Mouse (Mus musculus): Measurements from ENCODE around the gene Kif26b.

Kif26b gene

DNA sequence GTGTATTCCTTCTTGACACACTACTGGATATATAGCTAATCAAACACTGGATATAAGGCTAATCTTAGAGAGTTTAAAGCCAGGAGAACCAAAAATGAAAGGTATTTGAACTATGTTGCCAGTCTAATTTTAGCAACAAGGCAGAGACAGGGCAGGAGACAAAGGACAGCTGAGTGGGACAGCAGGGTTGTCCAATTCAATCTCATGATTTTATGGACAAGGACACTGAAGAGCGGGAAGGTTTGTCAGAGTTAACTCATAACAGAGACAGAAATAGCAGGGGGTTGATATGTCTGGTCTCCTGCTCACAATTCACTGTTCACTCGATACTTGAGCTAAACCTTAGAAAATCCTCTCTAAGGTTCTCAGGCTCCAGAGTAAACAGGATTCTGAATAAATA, 187.5 kb downstream of the Kif26b start:
- DNase-seq (ENCODE audit: low read depth, low spot score) = no peak

DNA sequence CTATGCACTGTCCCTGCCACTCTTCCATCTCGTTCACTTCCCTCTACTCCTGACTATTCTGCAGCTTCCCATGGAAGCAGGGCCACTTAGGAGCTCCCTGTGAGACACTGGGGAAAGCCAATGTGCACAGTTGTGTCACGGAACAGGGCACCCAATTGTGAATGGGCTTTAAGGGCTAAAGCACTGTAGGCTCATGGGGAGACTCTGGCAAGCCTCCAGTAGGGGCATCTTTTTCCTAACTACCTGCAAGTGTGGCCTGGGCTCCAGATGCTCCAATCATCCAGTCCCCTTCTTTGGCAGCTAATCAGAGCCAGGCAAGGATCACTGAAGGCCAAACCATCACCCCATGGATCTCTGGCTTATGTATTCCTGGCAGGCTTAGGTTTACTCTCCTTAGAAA, 191.9 kb downstream of the Kif26b start:
- DNase-seq (ENCODE audit: low read depth, low spot score) = no peak

GRCm38 (mm10) chr1:178722793-178723192, 193.9 kb downstream of the Kif26b start:
- no peak for DNase-seq (ENCODE audit: low read depth, low spot score)

DNA sequence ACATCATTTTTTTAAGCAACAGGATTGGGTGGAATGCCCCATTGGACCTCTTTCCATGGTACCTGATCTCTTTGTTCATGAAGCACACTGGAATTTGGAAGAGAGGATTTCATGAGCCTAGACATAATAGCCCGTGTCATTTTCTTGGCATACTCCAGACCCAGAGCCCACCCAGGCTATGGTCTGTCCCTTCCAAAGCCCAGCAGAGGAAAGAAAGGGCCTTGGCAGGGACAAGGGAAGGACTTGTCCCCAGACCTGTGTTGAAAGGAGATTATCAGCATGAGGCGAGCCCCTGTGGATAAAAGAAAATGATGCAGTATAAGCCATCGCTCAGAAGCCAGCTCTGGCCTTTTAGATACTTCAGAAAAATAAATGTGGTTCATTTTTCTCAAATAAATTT, 196.6 kb downstream of the Kif26b start:
- DNase-seq (ENCODE audit: low read depth, low spot score) = no peak

DNA sequence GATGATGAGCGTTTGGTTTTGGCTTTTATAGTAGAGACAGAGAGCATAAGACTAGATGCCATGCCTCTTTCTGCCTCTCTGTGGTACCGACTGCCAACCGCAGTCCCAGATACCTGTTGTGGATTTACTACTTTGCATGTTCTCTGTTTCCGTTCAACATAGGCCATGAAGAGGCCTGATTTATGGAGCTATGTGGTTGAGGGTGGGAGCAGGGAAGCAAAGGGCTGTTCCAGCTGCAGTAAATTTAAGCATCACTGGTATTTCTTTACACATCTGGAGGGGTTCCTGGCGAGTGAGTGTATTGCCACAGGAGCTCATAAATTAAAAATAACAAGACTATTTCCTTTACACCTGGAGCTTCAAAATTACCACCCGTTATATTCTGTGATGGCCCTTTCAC, 199.3 kb downstream of the Kif26b start:
- no peak for DNase-seq (ENCODE audit: low read depth, low spot score)

- no peak for DNase-seq (ENCODE audit: low read depth, low spot score)
These were observed 201.3 kb downstream of the Kif26b start for GRCm38 (mm10) chr1:178730271-178730670.

DNA sequence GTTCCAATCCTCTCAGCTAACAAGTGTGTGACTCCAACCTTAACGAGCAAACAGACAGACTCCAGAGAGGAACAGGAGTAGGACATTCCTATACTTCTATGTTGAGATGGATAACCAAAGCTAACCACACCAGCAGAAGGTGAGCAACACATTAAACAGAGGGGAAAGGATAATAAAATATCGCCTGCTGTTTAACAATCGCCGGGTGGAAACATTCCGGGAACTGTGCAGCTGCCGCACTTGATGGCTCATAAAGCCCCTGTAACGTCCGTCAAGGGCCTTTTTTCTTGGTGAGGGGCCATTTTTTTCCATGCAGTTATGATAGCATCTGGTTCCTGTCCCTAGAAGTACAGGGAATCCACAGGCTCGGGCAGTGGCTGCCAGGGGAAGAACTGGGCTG, 204.1 kb downstream of the Kif26b start:
- DNase-seq (ENCODE audit: low read depth, low spot score) = no peak

GRCm38 (mm10) chr1:178734576-178734975, 205.7 kb downstream of the Kif26b start:
- no peak for DNase-seq (ENCODE audit: low read depth, low spot score)

GRCm38 (mm10) chr1:178736931-178737330, 208.0 kb downstream of the Kif26b start:
- no peak for DNase-seq (ENCODE audit: low read depth, low spot score)

- no peak for DNase-seq (ENCODE audit: low read depth, low spot score)
These were observed 214.9 kb downstream of the Kif26b start for GRCm38 (mm10) chr1:178743820-178744219.

DNA sequence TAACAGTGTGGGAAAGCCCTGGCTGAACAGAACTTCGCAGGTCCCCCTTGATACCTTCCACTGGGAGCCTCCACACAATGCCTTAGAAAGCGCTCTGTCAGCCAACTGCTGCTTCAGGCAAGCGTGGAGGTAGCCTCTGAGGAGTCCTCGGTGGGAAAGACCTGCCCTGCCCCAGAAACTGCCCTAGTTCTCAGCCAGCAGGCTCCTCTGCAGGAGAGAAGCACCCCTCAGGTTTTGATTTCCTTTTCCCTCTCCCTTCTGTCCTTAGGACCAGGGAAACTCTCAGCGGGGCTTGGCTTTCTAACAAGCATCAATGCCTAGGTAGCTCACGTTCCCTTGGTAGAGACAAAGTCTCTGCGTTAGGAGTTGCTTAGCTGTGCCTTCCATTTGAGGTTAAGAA, 215.6 kb downstream of the Kif26b start:
- DNase-seq (ENCODE audit: low read depth, low spot score) = no peak

GRCm38 (mm10) chr1:178744961-178745360, 216.0 kb downstream of the Kif26b start:
- no peak for DNase-seq (ENCODE audit: low read depth, low spot score)

DNA sequence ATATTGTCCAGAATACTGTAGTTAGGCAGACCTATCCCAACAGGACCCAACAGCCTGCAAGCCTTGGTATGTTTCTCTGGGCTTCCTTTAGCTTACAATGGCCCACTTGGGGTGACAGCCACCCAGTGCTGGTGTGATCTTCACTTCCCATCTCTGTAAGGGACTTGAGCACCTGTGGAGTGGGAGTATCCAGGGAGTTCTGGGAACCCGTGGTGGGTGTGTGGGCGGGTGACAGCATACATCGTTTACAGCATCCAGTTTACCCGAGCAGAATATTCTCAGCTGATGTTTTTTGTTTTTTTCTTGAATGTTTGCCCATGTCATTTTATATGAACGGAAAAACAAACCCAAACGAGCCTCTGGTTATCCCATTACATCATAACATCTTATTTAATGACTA, 216.5 kb downstream of the Kif26b start:
- no peak for DNase-seq (ENCODE audit: low read depth, low spot score)

DNA sequence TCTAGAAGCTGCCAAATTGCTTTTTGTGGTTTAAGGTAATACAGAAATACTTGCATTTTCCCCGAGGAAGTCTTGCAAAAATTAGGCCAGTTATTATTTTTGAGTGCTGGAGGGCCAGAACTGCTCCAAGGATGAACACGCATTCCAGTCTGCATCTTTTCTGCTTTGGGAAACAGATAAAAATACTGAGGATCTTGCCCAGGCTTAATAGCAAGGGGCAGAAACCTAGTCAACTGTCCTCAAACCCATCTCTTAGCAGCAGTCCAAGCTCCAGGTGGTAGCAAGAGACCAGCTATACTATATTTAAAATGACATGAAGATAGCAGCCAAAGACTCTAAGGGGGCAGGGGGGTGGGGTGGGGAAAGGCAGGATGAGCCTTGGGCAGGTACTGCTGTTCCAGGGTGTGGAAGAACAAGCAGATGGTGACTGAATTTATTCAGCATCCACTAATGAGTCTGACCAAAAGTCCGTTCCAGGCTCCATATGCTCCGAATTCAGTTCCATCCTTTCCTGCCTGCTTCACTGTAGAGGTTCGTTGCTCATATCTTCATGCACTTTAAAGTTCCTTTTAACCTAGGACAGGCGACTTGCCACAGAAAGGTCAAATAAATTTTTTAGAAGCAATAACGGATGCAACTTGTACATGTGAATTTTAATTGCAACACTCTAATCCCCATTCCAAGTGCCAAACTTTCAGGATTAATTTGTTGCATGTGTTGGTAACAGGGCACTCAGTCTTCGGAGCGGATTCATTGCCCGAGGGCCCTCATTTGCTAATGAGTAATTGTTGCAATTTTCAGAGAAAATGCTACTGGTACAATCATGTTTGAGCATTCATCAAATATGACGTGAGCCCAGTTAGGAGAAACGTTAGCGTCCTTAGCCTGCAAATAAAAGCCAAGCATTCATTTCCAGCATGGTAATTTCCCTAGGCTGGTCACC, 218.6 kb downstream of the Kif26b start:
- DNase-seq (ENCODE audit: low read depth, low spot score) = no peak

DNA sequence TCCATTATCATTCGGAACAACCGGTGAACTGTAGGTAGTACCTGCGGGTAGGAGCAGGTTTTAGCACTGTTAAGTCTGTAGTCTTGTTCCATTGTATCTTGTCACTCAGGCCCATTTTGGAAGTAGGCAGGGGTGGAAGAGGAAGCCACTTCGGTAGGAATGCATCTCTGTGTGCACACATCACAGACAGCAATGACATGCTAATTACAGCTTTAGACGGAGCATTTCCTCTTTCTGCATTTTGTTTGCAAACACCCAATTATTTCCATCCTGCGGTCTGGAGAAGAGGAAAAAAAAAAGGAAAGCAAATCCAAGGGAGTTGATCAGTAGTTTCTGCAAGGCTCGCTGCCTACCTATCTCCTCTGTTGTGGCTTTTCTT, 219.3 kb downstream of the Kif26b start:
- DNase-seq (ENCODE audit: low read depth, low spot score) = no peak

DNA sequence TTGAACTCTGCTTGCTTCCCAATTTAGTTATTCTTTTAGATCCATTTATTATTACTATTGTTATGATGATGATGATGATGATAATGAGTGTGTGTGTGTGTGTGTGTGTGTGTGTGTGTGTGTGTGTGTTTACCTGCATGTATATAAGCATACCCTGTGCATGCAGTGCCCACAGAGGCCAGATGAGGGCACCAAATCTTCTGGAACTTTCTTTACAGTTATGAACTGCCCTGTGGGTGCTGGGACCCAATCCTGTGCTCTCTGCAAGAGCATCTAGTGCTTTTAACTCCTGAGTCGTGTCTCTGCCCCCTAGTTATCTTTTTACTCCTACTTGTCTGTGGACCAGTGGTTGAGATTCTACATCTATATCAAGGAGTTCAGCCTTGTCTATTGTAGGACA, 219.7 kb downstream of the Kif26b start:
- no peak for DNase-seq (ENCODE audit: low read depth, low spot score)

DNA sequence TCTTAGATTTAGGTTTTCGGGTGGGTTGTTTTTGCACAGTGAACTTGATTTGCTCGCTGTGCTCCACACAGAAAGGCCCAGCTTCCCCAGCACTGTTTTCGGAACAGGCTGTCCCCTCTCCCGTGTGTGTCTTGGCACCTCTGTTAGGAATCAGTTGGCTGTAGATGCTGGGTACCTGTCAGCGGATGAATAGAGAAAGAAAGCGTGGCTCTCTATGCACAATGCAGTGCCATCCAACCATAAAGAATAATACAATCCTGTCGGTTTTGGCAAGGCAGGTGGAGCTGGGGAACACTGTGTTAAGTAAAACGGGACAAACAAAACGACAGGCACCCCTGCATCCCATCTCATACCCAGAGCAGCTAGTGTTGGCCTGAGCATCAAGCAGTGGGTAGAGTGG, 220.9 kb downstream of the Kif26b start:
- DNase-seq (ENCODE audit: low read depth, low spot score) = no peak

GRCm38 (mm10) chr1:178758441-178758840, 229.5 kb downstream of the Kif26b start:
- DNase-seq (ENCODE audit: low read depth, low spot score) = no peak

DNA sequence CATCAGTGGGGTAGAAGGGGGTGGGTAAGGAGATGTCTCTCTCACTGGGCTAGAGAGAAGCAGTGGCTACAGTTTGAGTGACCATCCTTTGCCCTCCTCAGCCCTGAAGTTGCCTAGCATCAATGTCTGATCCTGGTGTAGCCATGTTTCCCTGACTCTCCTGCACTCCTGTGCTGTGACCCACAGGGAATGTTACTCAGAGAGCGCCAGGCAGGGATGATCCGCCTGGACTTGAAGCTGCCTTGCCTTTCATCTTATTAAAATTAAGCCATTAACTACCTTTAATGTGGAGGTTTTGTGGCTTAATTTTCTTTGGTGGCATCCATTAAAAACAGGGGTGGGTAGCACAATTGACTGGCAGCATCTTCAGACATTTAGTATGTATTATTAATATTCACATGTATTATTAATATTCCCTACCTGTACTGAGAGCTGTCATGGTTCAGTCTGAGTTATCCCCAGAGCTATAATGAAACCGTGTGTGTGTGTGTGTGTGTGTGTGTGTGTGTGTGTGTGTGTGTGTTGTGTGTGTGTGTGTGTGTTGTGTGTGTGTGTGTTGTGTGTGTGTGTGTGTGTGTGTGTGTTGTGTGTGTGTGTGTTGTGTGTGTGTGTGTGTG, 233.3 kb downstream of the Kif26b start:
- DNase-seq (ENCODE audit: low read depth, low spot score) = no peak

DNA sequence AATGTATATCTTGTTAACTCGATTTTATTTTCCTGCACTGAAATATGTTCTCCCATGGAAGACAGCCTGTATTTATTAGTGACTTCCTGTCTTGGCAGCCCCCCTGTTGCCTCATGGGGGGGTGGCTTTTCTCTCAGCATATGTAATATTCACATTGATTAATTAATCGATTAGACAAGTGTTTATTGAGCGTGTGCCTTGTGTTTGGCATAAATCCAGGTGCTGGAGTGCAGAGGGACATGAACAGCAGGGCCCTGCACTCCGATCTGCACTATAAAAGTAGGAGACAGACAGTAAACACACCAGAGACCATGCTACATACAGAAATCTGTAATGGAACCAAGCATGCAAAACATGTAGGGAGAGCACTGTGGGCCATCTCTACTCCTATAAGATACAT, 236.0 kb downstream of the Kif26b start:
- no peak for DNase-seq (ENCODE audit: low read depth, low spot score)

DNA sequence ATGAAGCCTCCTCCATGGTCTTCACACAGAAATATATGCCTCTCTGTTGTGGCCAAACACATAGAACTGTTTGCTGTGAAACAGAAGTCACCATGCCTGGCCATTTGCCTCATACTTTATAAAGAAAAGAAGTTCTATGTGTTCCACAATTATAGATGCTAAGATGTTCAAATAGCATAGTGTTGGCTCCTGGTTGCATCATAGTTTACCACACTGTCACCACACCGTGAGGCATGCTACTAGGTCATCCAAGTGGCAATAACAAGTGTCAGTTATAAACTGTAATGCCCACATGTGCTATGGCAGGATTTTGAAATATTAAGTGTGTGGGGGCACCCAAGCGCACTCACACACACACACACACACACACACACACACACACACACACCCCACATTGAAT, 236.7 kb downstream of the Kif26b start:
- no peak for DNase-seq (ENCODE audit: low read depth, low spot score)

GRCm38 (mm10) chr1:178768976-178769375, 240.1 kb downstream of the Kif26b start:
- DNase-seq (ENCODE audit: low read depth, low spot score) = no peak

GRCm38 (mm10) chr1:178769988-178770387, 241.1 kb downstream of the Kif26b start:
- DNase-seq (ENCODE audit: low read depth, low spot score) = no peak

Data from retina, postnatal 7 days (tissue).